Mouse (Mus musculus) intestine, embryonic 14.5 days (tissue): Measurements from ENCODE around the gene Strap. TPM values are rescaled to one million over a fixed set of nuclear protein-coding genes. Genes with fewer than 3 reads are reported as not detected.

Experiments used
- ATAC-seq: fragments of 200-750 bp; cut with Nextera tagmentation; replicated peaks from 2 replicates; pipeline ENCODE4 v1.8.0; 2017; ENCODE audit warnings: low read depth, moderate number of reproducible peaks, moderate TSS enrichment, moderate library complexity; ENCODE audit not compliant: low FRiP score, low TSS enrichment
- DNase-seq: peaks from one replicate; pipeline ENCODE4 v3.0.0-alpha.2; 2018; ENCODE audit warnings: low spot score
- H3K27ac ChIP-seq: fragments of 300-500 bp; sonication (generic); 2 replicates; pipeline ENCODE4 v1.5.1; 2014; ENCODE audit warnings: low read depth, mild to moderate bottlenecking, control low read depth
- H3K27me3 ChIP-seq: fragments of 300-500 bp; sonication (generic); replicated peaks from 2 replicates; pipeline ENCODE4 v1.6.1; 2014; ENCODE audit warnings: low read length, control low read depth; ENCODE audit not compliant: control insufficient read depth, insufficient read depth
- H3K36me3 ChIP-seq: fragments of 300-500 bp; sonication (generic); 2 replicates; pipeline ENCODE4 v1.6.1; 2014; ENCODE audit warnings: low read length, control low read depth; ENCODE audit not compliant: control insufficient read depth, insufficient read depth
- H3K4me1 ChIP-seq: fragments of 300-500 bp; sonication (generic); replicated peaks from 2 replicates; pipeline ENCODE4 v1.6.1; 2014; ENCODE audit warnings: low read length, control low read depth, mixed read lengths; ENCODE audit not compliant: control insufficient read depth, insufficient read depth
- H3K4me2 ChIP-seq: fragments of 300-500 bp; sonication (generic); 2 replicates; pipeline ENCODE4 v1.6.1; 2014; ENCODE audit warnings: low read length
- H3K4me3 ChIP-seq: fragments of 300-500 bp; sonication (generic); 2 replicates; pipeline ENCODE4 v1.5.1; 2014; ENCODE audit warnings: low read depth, low read length, control low read depth, mixed read lengths
- H3K9ac ChIP-seq: fragments of 300-500 bp; sonication (generic); 2 replicates; pipeline ENCODE4 v1.6.1; 2014; ENCODE audit warnings: mild to moderate bottlenecking, low read length
- H3K9me3 ChIP-seq: fragments of 300-500 bp; sonication (generic); 2 replicates; pipeline ENCODE4 v1.6.1; 2016; ENCODE audit warnings: low read length, control low read depth; ENCODE audit not compliant: control insufficient read depth
- WGBS: fragments of 180-500 bp; shearing (Covaris S2); extraction: QIAGEN DNeasy Blood & Tissue Kit; methylation state at CpG from one replicate; pipeline ENCODE4 v1.1.7; 2014; 5-methylcytosine and 5-hydroxymethylcytosine counted together
- polyA plus RNA-seq: library from polyadenylated mRNA; unstranded; fragments of >200 nt; fragmentation: Nextera tagmentation; extraction: Ambion mirVana; gene quantifications from 2 replicates; pipeline ENCODE4 v1.2.1, GENCODE M21; 2014

Gene Strap
- polyA plus RNA-seq, 1 experiment from 2014 or later: 154 TPM

GRCm38 (mm10) chr6:137775159-137775558, 40.3 kb downstream of the Strap start:
- no peak overlapping the region for H3K4me3 ChIP-seq
- DNase-seq (no peak), ATAC-seq (no peak)

GRCm38 (mm10) chr6:137776981-137777380, 42.1 kb downstream of the Strap start:
- H3K4me3 ChIP-seq: no peak overlapping the region
- ATAC-seq: no peak
- no peak overlapping the region for H3K9ac ChIP-seq
- H3K27me3 ChIP-seq: no peaks in the 10 kb centered on the region
- H3K4me1 ChIP-seq: no peaks in the 10 kb centered on the region; the same call in 1 of the 2 replicates
- WGBS: 69% methylated on average over 8 of the region's 8 CpGs
- H3K9me3 ChIP-seq: no peaks in the 10 kb centered on the region
- H3K36me3 ChIP-seq: no peaks in the 10 kb centered on the region
- no peak overlapping the region for H3K4me2 ChIP-seq
- DNase-seq: no peak
- no peak overlapping the region for H3K27ac ChIP-seq

More at GRCm38 (mm10) chr6:137775159-137775558, 40.3 kb downstream of the Strap start:
- Histone ChIP-seq H3K9ac (no peak overlapping the region), H3K4me2 (no peak overlapping the region), H3K27ac (no peak overlapping the region), H3K27me3 (no peaks in the 10 kb centered on the region), H3K36me3 (no peaks in the 10 kb centered on the region), H3K4me1 (no peaks in the 10 kb centered on the region; the same call in 1 of the 2 replicates), H3K9me3 (no peaks in the 10 kb centered on the region)
- WGBS: 83% methylated on average over 8 of the region's 8 CpGs

GRCm38 (mm10) chr6:137783899-137784637, 49.2 kb downstream of the Strap start:
- DNase-seq (no peak), ATAC-seq (no peak)
- H3K36me3 ChIP-seq: no peaks in the 10 kb centered on the region; the same call in 1 of the 2 replicates
- no peaks in the 10 kb centered on the region for H3K4me1 ChIP-seq
- no peak overlapping the region for H3K27ac ChIP-seq
- no peak overlapping the region for H3K9ac ChIP-seq
- no peaks in the 10 kb centered on the region for H3K27me3 ChIP-seq
- no peaks in the 10 kb centered on the region for H3K9me3 ChIP-seq
- H3K4me3 ChIP-seq: no peak overlapping the region
- H3K4me2 ChIP-seq: no peak overlapping the region
- WGBS: 90% methylated on average over 7 of the region's 7 CpGs

GRCm38 (mm10) chr6:137788976-137789590, 54.2 kb downstream of the Strap start:
- Histone ChIP-seq H3K27ac (no peak overlapping the region), H3K4me2 (no peak overlapping the region), H3K9ac (no peak overlapping the region), H3K4me3 (no peak overlapping the region), H3K36me3 (no peaks in the 10 kb centered on the region; the same call in 1 of the 2 replicates), H3K9me3 (no peaks in the 10 kb centered on the region), H3K4me1 (no peaks in the 10 kb centered on the region), H3K27me3 (no peaks in the 10 kb centered on the region)
- ATAC-seq: no peak
- WGBS: 74% methylated on average over 9 of the region's 9 CpGs
- no peak for DNase-seq

GRCm38 (mm10) chr6:137789658-137790057, 54.8 kb downstream of the Strap start:
- DNase-seq (no peak), ATAC-seq (no peak)
- H3K4me1 ChIP-seq: no peaks in the 10 kb centered on the region
- 74% methylated on average over 2 of the region's 2 CpGs for WGBS
- no peaks in the 10 kb centered on the region for H3K9me3 ChIP-seq
- H3K36me3 ChIP-seq: no peaks in the 10 kb centered on the region; the same call in 1 of the 2 replicates
- no peak overlapping the region for H3K27ac ChIP-seq
- H3K4me2 ChIP-seq: no peak overlapping the region
- no peak overlapping the region for H3K4me3 ChIP-seq
- no peaks in the 10 kb centered on the region for H3K27me3 ChIP-seq
- H3K9ac ChIP-seq: no peak overlapping the region

GRCm38 (mm10) chr6:137795494-137795893, 60.6 kb downstream of the Strap start:
- ATAC-seq: no peak
- no peaks in the 10 kb centered on the region for H3K27me3 ChIP-seq
- no peak overlapping the region for H3K4me3 ChIP-seq
- H3K4me2 ChIP-seq: no peak overlapping the region
- no peak overlapping the region for H3K9ac ChIP-seq
- no peak overlapping the region for H3K27ac ChIP-seq
- no peaks in the 10 kb centered on the region for H3K4me1 ChIP-seq
- no peaks in the 10 kb centered on the region for H3K36me3 ChIP-seq
- 36% methylated on average over 2 of the region's 2 CpGs for WGBS
- peaks cover 6% of the 10 kb centered on the region for H3K9me3 ChIP-seq
- DNase-seq: no peak

- ATAC-seq (peak; percentile 59; the same call in 1 of the 2 replicates), DNase-seq (peak; percentile 59)
- Histone ChIP-seq H3K9me3 (peaks cover 6% of the 10 kb centered on the region), H3K9ac (no peak overlapping the region), H3K36me3 (no peaks in the 10 kb centered on the region), H3K4me3 (no peak overlapping the region), H3K4me1 (no peaks in the 10 kb centered on the region), H3K27me3 (no peaks in the 10 kb centered on the region), H3K27ac (no peak overlapping the region), H3K4me2 (no peak overlapping the region)
- 68% methylated on average over 29 of the region's 29 CpGs for WGBS
Measured at GRCm38 (mm10) chr6:137796596-137797567, 62.0 kb downstream of the Strap start.

GRCm38 (mm10) chr6:137799253-137799652, 64.4 kb downstream of the Strap start:
- Histone ChIP-seq H3K9me3 (peaks cover 6% of the 10 kb centered on the region), H3K4me3 (no peak overlapping the region), H3K4me2 (no peak overlapping the region), H3K36me3 (no peaks in the 10 kb centered on the region), H3K4me1 (no peaks in the 10 kb centered on the region), H3K9ac (no peak overlapping the region), H3K27ac (no peak overlapping the region), H3K27me3 (no peaks in the 10 kb centered on the region)
- DNase-seq: no peak
- 72% methylated on average over 9 of the region's 9 CpGs for WGBS
- no peak for ATAC-seq
